Mouse (Mus musculus) adrenal gland, postnatal 14 days (tissue): Measurements from ENCODE around the gene Fam166a. TPM values are rescaled to one million over a fixed set of nuclear protein-coding genes. Genes with fewer than 3 reads are reported as not detected.

ENCODE experiments used
- DNase-seq: peaks from one replicate; pipeline ENCODE4 v3.0.0; 2021; ENCODE audit warnings: mixed read lengths
- total RNA-seq: library from RNA; stranded (reverse); gene quantifications from 2 replicates; pipeline ENCODE4 v1.2.3, GENCODE M21; 2021

Gene Fam166a
- total RNA-seq, 1 experiment from 2014 or later: not detected

GRCm38 (mm10) chr2:25185625-25186574, 32.6 kb upstream of the Fam166a start:
- DNase-seq: peak; percentile 59

GRCm38 (mm10) chr2:25186575-25186930, 32.0 kb upstream of the Fam166a start:
- DNase-seq: no peak

- no peak for DNase-seq
These were observed 30.7 kb upstream of the Fam166a start for GRCm38 (mm10) chr2:25187841-25188240.

- DNase-seq: peak; percentile 87
These were observed 25.2 kb upstream of the Fam166a start for GRCm38 (mm10) chr2:25193330-25193770.

GRCm38 (mm10) chr2:25194006-25194405, 24.5 kb upstream of the Fam166a start:
- no peak for DNase-seq

- no peak for DNase-seq
These were observed 23.9 kb upstream of the Fam166a start for GRCm38 (mm10) chr2:25194486-25195171.

- DNase-seq: peak; percentile 87
These were observed 23.1 kb upstream of the Fam166a start for GRCm38 (mm10) chr2:25195211-25196156.

- DNase-seq: peak; percentile 92
These were observed 22.2 kb upstream of the Fam166a start, which contains the start of gene Tor4a for GRCm38 (mm10) chr2:25196172-25196954. Gene Tor4a (minus strand): TSS chr2:25196886.

GRCm38 (mm10) chr2:25197191-25197590, 21.4 kb upstream of the Fam166a start:
- DNase-seq: peak; percentile 44

- DNase-seq: no peak
These were observed 20.6 kb upstream of the Fam166a start for GRCm38 (mm10) chr2:25197946-25198345.

GRCm38 (mm10) chr2:25200631-25201030, 17.9 kb upstream of the Fam166a start:
- DNase-seq: no peak

- DNase-seq: peak; percentile 39
These were observed 14.8 kb upstream of the Fam166a start for GRCm38 (mm10) chr2:25203631-25204214.

- no peak for DNase-seq
These were observed 11.0 kb upstream of the Fam166a start for GRCm38 (mm10) chr2:25207593-25207992.

GRCm38 (mm10) chr2:25210686-25211085, 7.9 kb upstream of the Fam166a start:
- DNase-seq: no peak

GRCm38 (mm10) chr2:25211121-25211670, 7.3 kb upstream of the Fam166a start, which contains the start of gene Nelfb:
Gene Nelfb (minus strand): TSS chr2:25211489.
- peak; percentile 96 for DNase-seq

- no peak for DNase-seq
These were observed 5.2 kb upstream of the Fam166a start for GRCm38 (mm10) chr2:25213266-25213865.

GRCm38 (mm10) chr2:25214444-25214843, 4.1 kb upstream of the Fam166a start, which contains the start of gene Stpg3:
Gene Stpg3 (minus strand): TSS chr2:25214637.
- DNase-seq: no peak

GRCm38 (mm10) chr2:25217666-25218065, 879 bp upstream of the Fam166a start:
- DNase-seq: no peak

- DNase-seq: no peak
These were observed 2.8 kb downstream of the Fam166a start for GRCm38 (mm10) chr2:25221331-25221772.
